Mouse (Mus musculus) liver, embryonic 11.5 days (tissue): Measurements from ENCODE around the gene Ms4a5. TPM values are rescaled to one million over a fixed set of nuclear protein-coding genes. Genes with fewer than 3 reads are reported as not detected.
"Not testable (repeated sequence)": the region's sequence is repeated elsewhere in the genome, so short reads cannot be mapped to it uniquely, and the experiment has no call there.

ENCODE experiments used
- ATAC-seq: fragments of 200-750 bp; cut with Nextera tagmentation; replicated peaks from 2 replicates; pipeline ENCODE4 v1.8.0; 2017; ENCODE audit warnings: moderate number of reproducible peaks, mild to moderate bottlenecking, moderate TSS enrichment, moderate library complexity; ENCODE audit not compliant: low FRiP score
- DNase-seq: peaks from one replicate; pipeline ENCODE4 v3.0.0-alpha.2; 2017; ENCODE audit warnings: low spot score
- H3K27ac ChIP-seq: fragments of 300-500 bp; sonication (generic); 2 replicates; pipeline ENCODE4 v1.5.1; 2014; ENCODE audit warnings: mild to moderate bottlenecking, low read depth, low read length, control low read depth
- H3K27me3 ChIP-seq: fragments of 300-500 bp; sonication (generic); replicated peaks from 2 replicates; pipeline ENCODE4 v1.6.1; 2014; ENCODE audit warnings: low read length, mixed read lengths; ENCODE audit not compliant: control insufficient read depth, insufficient read depth
- H3K36me3 ChIP-seq: fragments of 300-500 bp; sonication (generic); 2 replicates; pipeline ENCODE4 v1.6.1; 2014; ENCODE audit warnings: mild to moderate bottlenecking, low read length, moderate library complexity, mixed read lengths; ENCODE audit not compliant: control insufficient read depth, insufficient read depth
- H3K4me1 ChIP-seq: fragments of 300-500 bp; sonication (generic); replicated peaks from 2 replicates; pipeline ENCODE4 v1.6.1; 2014; ENCODE audit warnings: low read length, mixed read lengths; ENCODE audit not compliant: control insufficient read depth, insufficient read depth
- H3K4me2 ChIP-seq: fragments of 300-500 bp; sonication (generic); 2 replicates; pipeline ENCODE4 v1.6.1; 2014; ENCODE audit warnings: mild to moderate bottlenecking, control low read depth, moderate library complexity
- H3K4me3 ChIP-seq: fragments of 300-500 bp; sonication (generic); 2 replicates; pipeline ENCODE4 v1.5.1; 2014; ENCODE audit warnings: low read depth, low read length, control low read depth
- H3K9ac ChIP-seq: fragments of 300-500 bp; sonication (generic); 2 replicates; pipeline ENCODE4 v1.6.1; 2014; ENCODE audit warnings: low read depth, low read length, control low read depth
- H3K9me3 ChIP-seq: fragments of 300-500 bp; sonication (generic); 2 replicates; pipeline ENCODE4 v1.6.1; 2016; ENCODE audit warnings: low read length, inconsistent platforms, mixed read lengths; ENCODE audit not compliant: control insufficient read depth
- WGBS: fragments of 180-500 bp; shearing (Covaris S2); extraction: QIAGEN DNeasy Blood & Tissue Kit; methylation state at CpG from one replicate; pipeline ENCODE4 v1.1.7; 2014; 5-methylcytosine and 5-hydroxymethylcytosine counted together
- polyA plus RNA-seq: library from polyadenylated mRNA; unstranded; fragments of >200 nt; fragmentation: Nextera tagmentation; extraction: Ambion mirVana; gene quantifications from 2 replicates; pipeline ENCODE4 v1.2.1, GENCODE M21; 2014

Gene Ms4a5
- polyA plus RNA-seq, 1 experiment from 2014 or later = not detected

DNA sequence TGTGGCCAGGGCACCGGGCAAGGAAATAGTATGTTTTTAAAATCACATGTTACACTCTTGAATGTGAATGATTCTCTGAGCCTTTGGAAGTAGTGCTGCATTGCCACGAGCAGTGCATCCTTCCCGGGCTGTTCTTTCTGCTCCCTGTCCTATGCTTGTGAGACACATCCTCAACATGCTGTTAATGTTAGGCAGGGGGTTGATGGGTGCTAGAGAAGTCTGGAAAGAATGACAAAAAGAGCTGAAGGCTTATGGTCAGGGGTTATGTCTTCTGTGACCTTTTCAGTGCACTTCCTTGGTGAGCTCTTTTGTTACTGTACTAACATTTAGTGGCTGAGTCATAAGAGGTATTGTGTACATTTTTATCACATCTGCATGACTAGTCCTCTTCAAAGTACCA, 3.5 kb downstream of the Ms4a5 start:
- Histone ChIP-seq H3K4me2 (no peak overlapping the region), H3K27me3 (no peaks in the 10 kb centered on the region), H3K36me3 (no peaks in the 10 kb centered on the region), H3K27ac (no peak overlapping the region), H3K4me1 (no peaks in the 10 kb centered on the region), H3K9me3 (no peaks in the 10 kb centered on the region), H3K9ac (no peak overlapping the region), H3K4me3 (no peak overlapping the region)
- WGBS = 76% methylated on average over 3 of the region's 3 CpGs
- DNase-seq (no peak), ATAC-seq (no peak)

DNA sequence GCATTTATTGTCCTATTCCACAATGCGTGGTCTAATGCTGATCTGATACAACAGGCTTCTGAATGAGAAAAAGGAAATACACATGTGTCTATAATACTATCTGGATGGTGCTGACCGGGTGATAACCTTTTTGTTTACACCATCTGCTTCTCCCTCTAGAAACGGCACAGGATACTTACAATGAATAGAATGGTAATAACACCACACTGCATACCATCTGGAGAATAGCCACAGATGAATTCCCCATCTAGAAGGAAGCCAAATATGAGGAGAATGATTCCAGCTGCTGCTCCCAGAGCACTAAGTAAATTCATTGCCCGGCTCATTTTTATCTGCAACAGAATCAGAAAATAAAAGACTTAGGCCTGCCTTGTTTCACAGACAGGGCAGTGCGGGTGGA, 7.2 kb downstream of the Ms4a5 start:
- Histone ChIP-seq H3K9me3 (no peaks in the 10 kb centered on the region), H3K4me3 (no peak overlapping the region), H3K27me3 (no peaks in the 10 kb centered on the region), H3K36me3 (no peaks in the 10 kb centered on the region), H3K4me1 (no peaks in the 10 kb centered on the region), H3K27ac (no peak overlapping the region), H3K9ac (no peak overlapping the region), H3K4me2 (no peak overlapping the region)
- ATAC-seq (no peak), DNase-seq (no peak)
- WGBS = 60% methylated on average over 5 of the region's 5 CpGs

- no peak for DNase-seq
- ATAC-seq = no peak
- H3K9ac ChIP-seq = no peak overlapping the region
- 64% methylated on average over 4 of the region's 4 CpGs for WGBS
- no peaks in the 10 kb centered on the region for H3K4me1 ChIP-seq
- H3K4me2 ChIP-seq = no peak overlapping the region
- H3K4me3 ChIP-seq = no peak overlapping the region
- no peak overlapping the region for H3K27ac ChIP-seq
- H3K36me3 ChIP-seq = no peaks in the 10 kb centered on the region
- no peaks in the 10 kb centered on the region for H3K9me3 ChIP-seq
- H3K27me3 ChIP-seq = no peaks in the 10 kb centered on the region
These were observed 16.7 kb downstream of the Ms4a5 start for GRCm38 (mm10) chr19:11266956-11267355.

GRCm38 (mm10) chr19:11266052-11266845, 17.4 kb downstream of the Ms4a5 start, which contains the start of gene Ms4a1:
Gene Ms4a1 (minus strand): TSS chr19:11266241.
- Histone ChIP-seq H3K27ac (no peak within 1 kb of the TSS), H3K4me1 (no peaks in the 10 kb centered on the region), H3K4me3 (no peak within 1 kb of the TSS), H3K36me3 (no peaks in the 10 kb centered on the region), H3K9ac (no peak within 1 kb of the TSS), H3K4me2 (no peak within 1 kb of the TSS), H3K9me3 (no peaks in the 10 kb centered on the region), H3K27me3 (no peaks in the 10 kb centered on the region)
- DNase-seq (no peak), ATAC-seq (no peak)
- WGBS = 74% methylated on average over 8 of the region's 8 CpGs

DNA sequence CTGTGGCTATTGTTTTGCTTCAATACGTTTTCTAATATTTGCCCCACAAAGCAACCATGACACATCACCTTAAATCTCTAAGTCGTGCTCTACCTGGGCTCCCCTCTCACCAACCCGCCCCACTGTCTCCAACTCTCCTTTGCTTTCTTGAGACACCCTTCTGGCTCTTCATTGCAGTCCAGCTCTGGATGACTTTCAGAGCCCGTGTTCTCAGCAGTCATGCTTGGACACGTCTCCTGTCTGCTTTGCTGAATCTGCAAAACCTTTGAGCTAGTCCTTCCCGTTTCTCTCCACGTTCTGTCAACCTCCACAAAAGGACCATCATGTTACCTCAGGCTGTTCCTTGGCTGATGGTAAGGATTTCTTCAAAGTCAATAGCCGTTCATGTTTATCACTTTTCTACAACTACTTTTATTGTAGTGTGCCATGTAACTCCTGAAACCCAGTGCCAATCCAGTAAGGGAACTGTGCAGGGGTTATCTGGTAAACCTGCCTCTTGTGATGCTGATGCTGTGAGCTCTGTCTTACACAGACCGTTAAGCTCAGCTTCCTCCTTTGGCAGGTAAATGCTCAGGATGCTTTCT, 19.0 kb downstream of the Ms4a5 start:
- 73% methylated on average over 9 of the region's 9 CpGs for WGBS
- Histone ChIP-seq H3K4me1 (no peaks in the 10 kb centered on the region), H3K9me3 (no peaks in the 10 kb centered on the region), H3K9ac (no peak overlapping the region), H3K36me3 (no peaks in the 10 kb centered on the region), H3K27me3 (no peaks in the 10 kb centered on the region), H3K4me3 (no peak overlapping the region), H3K4me2 (no peak overlapping the region), H3K27ac (no peak overlapping the region)
- DNase-seq (no peak), ATAC-seq (no peak)

DNA sequence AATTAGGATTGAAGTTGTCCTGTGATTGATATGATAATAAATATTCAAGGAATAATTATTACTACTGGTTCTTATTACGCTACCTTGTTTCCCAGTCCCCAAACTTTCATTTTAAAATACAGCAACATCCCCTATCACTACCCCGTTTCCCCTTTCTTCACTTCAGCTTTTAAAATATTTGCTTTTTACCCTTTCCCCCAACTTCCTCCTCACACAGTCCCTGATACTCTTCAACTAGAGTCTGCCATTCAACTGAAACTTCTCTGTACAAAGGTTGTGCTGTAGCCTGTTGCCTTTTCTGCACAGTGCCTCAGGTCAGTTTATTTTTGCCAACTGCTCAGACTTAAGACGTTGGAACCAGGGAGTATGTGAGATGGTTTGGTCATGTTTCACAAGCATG, 20.1 kb downstream of the Ms4a5 start:
- H3K4me2 ChIP-seq = no peak overlapping the region
- no peaks in the 10 kb centered on the region for H3K9me3 ChIP-seq
- no peaks in the 10 kb centered on the region for H3K4me1 ChIP-seq
- 62% methylated on average over 3 of the region's 3 CpGs for WGBS
- no peak overlapping the region for H3K27ac ChIP-seq
- ATAC-seq (no peak), DNase-seq (no peak)
- no peak overlapping the region for H3K4me3 ChIP-seq
- no peaks in the 10 kb centered on the region for H3K36me3 ChIP-seq
- no peak overlapping the region for H3K9ac ChIP-seq
- no peaks in the 10 kb centered on the region for H3K27me3 ChIP-seq

GRCm38 (mm10) chr19:11262932-11263331, 20.7 kb downstream of the Ms4a5 start:
- ATAC-seq, H3K9me3 ChIP-seq, H3K4me2 ChIP-seq, H3K9ac ChIP-seq, H3K27ac ChIP-seq, H3K36me3 ChIP-seq, H3K27me3 ChIP-seq, H3K4me1 ChIP-seq, H3K4me3 ChIP-seq, DNase-seq: not testable (repeated sequence)
- 57% methylated on average over 4 of the region's 4 CpGs for WGBS

GRCm38 (mm10) chr19:11261522-11261921, 22.2 kb downstream of the Ms4a5 start:
- H3K36me3 ChIP-seq = no peaks in the 10 kb centered on the region
- DNase-seq = no peak
- H3K4me3 ChIP-seq = no peak overlapping the region
- no peaks in the 10 kb centered on the region for H3K27me3 ChIP-seq
- ATAC-seq = no peak
- no peak overlapping the region for H3K27ac ChIP-seq
- 77% methylated on average over 2 of the region's 2 CpGs for WGBS
- no peak overlapping the region for H3K4me2 ChIP-seq
- no peak overlapping the region for H3K9ac ChIP-seq
- H3K9me3 ChIP-seq = no peaks in the 10 kb centered on the region
- H3K4me1 ChIP-seq = no peaks in the 10 kb centered on the region

- Histone ChIP-seq H3K27me3 (no peaks in the 10 kb centered on the region), H3K4me2 (no peak overlapping the region), H3K4me1 (no peaks in the 10 kb centered on the region), H3K36me3 (no peaks in the 10 kb centered on the region), H3K9ac (no peak overlapping the region), H3K9me3 (no peaks in the 10 kb centered on the region), H3K4me3 (no peak overlapping the region), H3K27ac (no peak overlapping the region)
- ATAC-seq (no peak), DNase-seq (no peak)
These were observed 39.4 kb downstream of the Ms4a5 start for GRCm38 (mm10) chr19:11244230-11244629.
